Mouse (Mus musculus) midbrain, embryonic 14.5 days (tissue): ENCODE data around the gene Tmem158. TPM values are rescaled to one million over a fixed set of nuclear protein-coding genes. Genes with fewer than 3 reads are reported as not detected.

ENCODE experiments used
- ATAC-seq: fragments of 200-750 bp; cut with Nextera tagmentation; 2 replicates; pipeline ENCODE4 v1.8.0; 2017; ENCODE audit warnings: moderate number of reproducible peaks, moderate library complexity; ENCODE audit not compliant: low FRiP score, low TSS enrichment
- DNase-seq: peaks from one replicate; pipeline ENCODE4 v3.0.0-alpha.2; 2015
- H3K27ac ChIP-seq: fragments of 300-500 bp; sonication (generic); replicated peaks from 2 replicates; pipeline ENCODE4 v1.5.1; 2014; ENCODE audit warnings: mild to moderate bottlenecking, low read depth, low read length, moderate library complexity
- H3K27me3 ChIP-seq: fragments of 300-500 bp; sonication (generic); 2 replicates; pipeline ENCODE4 v1.6.1; 2014; ENCODE audit warnings: low read length, control low read depth, mixed read lengths; ENCODE audit not compliant: control insufficient read depth, insufficient read depth
- H3K36me3 ChIP-seq: fragments of 300-500 bp; sonication (generic); 2 replicates; pipeline ENCODE4 v1.6.1; 2014; ENCODE audit warnings: low read length, control low read depth; ENCODE audit not compliant: control insufficient read depth, insufficient read depth
- H3K4me1 ChIP-seq: fragments of 300-500 bp; sonication (generic); 2 replicates; pipeline ENCODE4 v1.6.1; 2014; ENCODE audit warnings: mild to moderate bottlenecking, antibody characterized with exemption, low read length, control low read depth; ENCODE audit not compliant: control insufficient read depth, insufficient read depth
- H3K4me2 ChIP-seq: fragments of 300-500 bp; sonication (generic); 2 replicates; pipeline ENCODE4 v1.6.1; 2014; ENCODE audit warnings: mild to moderate bottlenecking, low read length, moderate library complexity
- H3K4me3 ChIP-seq: fragments of 300-500 bp; sonication (generic); replicated peaks from 2 replicates; pipeline ENCODE4 v1.5.1; 2014; ENCODE audit warnings: low read depth, low read length
- H3K9ac ChIP-seq: fragments of 300-500 bp; sonication (generic); replicated peaks from 2 replicates; pipeline ENCODE4 v1.6.1; 2014; ENCODE audit warnings: mild to moderate bottlenecking, low read length, moderate library complexity
- H3K9me3 ChIP-seq: fragments of 300-500 bp; sonication (generic); 2 replicates; pipeline ENCODE4 v1.6.1; 2016; ENCODE audit warnings: low read length, control low read depth, mixed read lengths; ENCODE audit not compliant: control insufficient read depth
- WGBS: fragments of 180-500 bp; shearing (Covaris S2); extraction: QIAGEN DNeasy Blood & Tissue Kit; methylation state at CpG from one replicate; pipeline ENCODE4 v1.1.7; 2014; 5-methylcytosine and 5-hydroxymethylcytosine counted together
- polyA plus RNA-seq: library from polyadenylated mRNA; unstranded; fragments of >200 nt; fragmentation: Nextera tagmentation; extraction: Ambion mirVana; gene quantifications from 2 replicates; pipeline ENCODE4 v1.2.1, GENCODE M21; 2014

Tmem158 gene
- polyA plus RNA-seq, 1 experiment from 2014 or later, result 26.6 TPM

GRCm38 (mm10) chr9:123259896-123260610 lies 511 bp downstream of the Tmem158 start:
- no peaks in the 10 kb centered on the region for H3K36me3 ChIP-seq
- H3K9ac ChIP-seq, result peak overlapping the region; percentile 81
- H3K9me3 ChIP-seq, result no peaks in the 10 kb centered on the region
- DNase-seq (peak; percentile 78), ATAC-seq (peak; percentile 80)
- H3K4me3 ChIP-seq, result peak overlapping the region; percentile 73
- 0% methylated on average over 88 of the region's 92 CpGs for WGBS
- peak overlapping the region; percentile 85 for H3K4me2 ChIP-seq
- no peaks in the 10 kb centered on the region for H3K27me3 ChIP-seq
- H3K4me1 ChIP-seq, result peaks cover 7% of the 10 kb centered on the region; the same call in 1 of the 2 replicates
- H3K27ac ChIP-seq, result peak overlapping the region; percentile 79

GRCm38 (mm10) chr9:123259461-123259895 lies 1.1 kb downstream of the Tmem158 start:
- Histone ChIP-seq H3K36me3 (no peaks in the 10 kb centered on the region), H3K9ac (peak overlapping the region; percentile 81), H3K4me3 (peak overlapping the region; percentile 73), H3K4me1 (peaks cover 7% of the 10 kb centered on the region; the same call in 1 of the 2 replicates), H3K4me2 (peak overlapping the region; percentile 85), H3K9me3 (no peaks in the 10 kb centered on the region), H3K27me3 (no peaks in the 10 kb centered on the region), H3K27ac (peak overlapping the region; percentile 79)
- DNase-seq, result peak; percentile 86
- WGBS, result under 1% methylated on average over 45 of the region's 45 CpGs
- peak; percentile 28 for ATAC-seq

GRCm38 (mm10) chr9:123258796-123259195 lies 1.8 kb downstream of the Tmem158 start:
- peak; percentile 67 for DNase-seq
- ATAC-seq, result no peak
- peak overlapping the region; percentile 81 for H3K9ac ChIP-seq
- H3K27me3 ChIP-seq, result no peaks in the 10 kb centered on the region
- peak overlapping the region; percentile 73 for H3K4me3 ChIP-seq
- H3K27ac ChIP-seq, result no peak overlapping the region
- H3K9me3 ChIP-seq, result no peaks in the 10 kb centered on the region
- peak overlapping the region; percentile 85 for H3K4me2 ChIP-seq
- peaks cover 7% of the 10 kb centered on the region; the same call in 1 of the 2 replicates for H3K4me1 ChIP-seq
- no peaks in the 10 kb centered on the region for H3K36me3 ChIP-seq
- WGBS, result 22% methylated on average over 10 of the region's 10 CpGs

GRCm38 (mm10) chr9:123255736-123256135 lies 4.8 kb downstream of the Tmem158 start:
- WGBS, result 81% methylated on average over 3 of the region's 3 CpGs

GRCm38 (mm10) chr9:123247992-123248391 lies 12.6 kb downstream of the Tmem158 start:
- no peak overlapping the region for H3K4me3 ChIP-seq
- no peak overlapping the region for H3K27ac ChIP-seq
- H3K27me3 ChIP-seq, result no peaks in the 10 kb centered on the region
- no peaks in the 10 kb centered on the region for H3K4me1 ChIP-seq
- H3K9me3 ChIP-seq, result no peaks in the 10 kb centered on the region
- H3K9ac ChIP-seq, result no peak overlapping the region
- no peaks in the 10 kb centered on the region for H3K36me3 ChIP-seq
- no peak for DNase-seq
- ATAC-seq, result no peak
- 95% methylated on average over 1 of the region's 1 CpGs for WGBS
- no peak overlapping the region for H3K4me2 ChIP-seq

More at GRCm38 (mm10) chr9:123255736-123256135, 4.8 kb downstream of the Tmem158 start:
- H3K4me3 ChIP-seq, result no peak overlapping the region
- ATAC-seq, result no peak
- no peaks in the 10 kb centered on the region for H3K36me3 ChIP-seq
- H3K4me2 ChIP-seq, result no peak overlapping the region
- no peak for DNase-seq
- H3K9ac ChIP-seq, result no peak overlapping the region
- H3K9me3 ChIP-seq, result no peaks in the 10 kb centered on the region
- H3K27ac ChIP-seq, result no peak overlapping the region
- no peaks in the 10 kb centered on the region for H3K27me3 ChIP-seq
- H3K4me1 ChIP-seq, result peaks cover 5% of the 10 kb centered on the region; the same call in 1 of the 2 replicates

GRCm38 (mm10) chr9:123245146-123245545 lies 15.4 kb downstream of the Tmem158 start:
- Histone ChIP-seq H3K4me2 (no peak overlapping the region), H3K27ac (no peak overlapping the region), H3K9me3 (no peaks in the 10 kb centered on the region), H3K4me1 (no peaks in the 10 kb centered on the region), H3K27me3 (no peaks in the 10 kb centered on the region), H3K4me3 (no peak overlapping the region), H3K9ac (no peak overlapping the region), H3K36me3 (no peaks in the 10 kb centered on the region)
- ATAC-seq, result no peak
- no peak for DNase-seq
- WGBS, result 80% methylated on average over 4 of the region's 4 CpGs

GRCm38 (mm10) chr9:123243988-123244387 lies 16.6 kb downstream of the Tmem158 start:
- Histone ChIP-seq H3K4me1 (no peaks in the 10 kb centered on the region), H3K4me2 (no peak overlapping the region), H3K27me3 (no peaks in the 10 kb centered on the region), H3K4me3 (no peak overlapping the region), H3K36me3 (no peaks in the 10 kb centered on the region), H3K9ac (no peak overlapping the region), H3K27ac (no peak overlapping the region), H3K9me3 (no peaks in the 10 kb centered on the region)
- 61% methylated on average over 10 of the region's 10 CpGs for WGBS
- ATAC-seq (no peak), DNase-seq (no peak)

GRCm38 (mm10) chr9:123241191-123241590 lies 19.4 kb downstream of the Tmem158 start:
- Histone ChIP-seq H3K4me2 (no peak overlapping the region), H3K27ac (no peak overlapping the region), H3K27me3 (no peaks in the 10 kb centered on the region), H3K4me3 (no peak overlapping the region), H3K9me3 (no peaks in the 10 kb centered on the region), H3K4me1 (peaks cover 4% of the 10 kb centered on the region; the same call in 1 of the 2 replicates), H3K9ac (no peak overlapping the region), H3K36me3 (no peaks in the 10 kb centered on the region)
- ATAC-seq, result no peak
- DNase-seq, result no peak
- WGBS, result 94% methylated on average over 5 of the region's 5 CpGs

- Histone ChIP-seq H3K27ac (no peak overlapping the region), H3K27me3 (no peaks in the 10 kb centered on the region), H3K36me3 (no peaks in the 10 kb centered on the region), H3K4me3 (no peak overlapping the region), H3K4me1 (peaks cover 4% of the 10 kb centered on the region; the same call in 1 of the 2 replicates), H3K9ac (no peak overlapping the region), H3K9me3 (no peaks in the 10 kb centered on the region), H3K4me2 (no peak overlapping the region)
- no peak for DNase-seq
- no peak for ATAC-seq
- WGBS, result 89% methylated on average over 2 of the region's 2 CpGs
Observed at GRCm38 (mm10) chr9:123240751-123241150, 19.8 kb downstream of the Tmem158 start.
